Mouse (Mus musculus): ENCODE results near the gene Kif24.
A peak's percentile ranks its signal among the peaks of the same experiment; 100 is the strongest.

Gene Kif24

DNA sequence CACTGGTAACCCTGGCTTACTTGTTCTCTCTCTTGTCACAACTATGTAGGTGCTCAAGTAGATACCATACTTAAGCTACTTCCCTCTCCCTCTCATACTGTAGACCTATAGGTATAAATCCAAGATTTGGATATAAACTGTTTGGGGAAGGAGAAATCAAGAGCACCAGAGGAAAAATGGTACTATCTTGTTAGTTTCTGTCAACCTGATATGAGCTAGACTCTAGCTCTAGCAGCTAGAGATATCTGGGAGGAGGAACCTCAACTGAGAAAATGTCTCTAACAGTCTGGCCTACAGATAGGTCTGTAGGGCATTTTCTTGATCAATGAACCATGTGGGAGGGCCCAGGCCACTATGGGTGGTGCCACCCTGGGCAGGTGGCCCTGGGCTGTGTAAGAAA lies 63.5 kb downstream of the Kif24 start:
- H3K4me3 ChIP-seq (replicated peaks; ENCODE audit: low read length) = no peak overlapping the region
- TF ChIP-seq CTCF (conservative IDR thresholded peaks at IDR 0.05; ENCODE audit: low read length) = no peak
- TF ChIP-seq NANOG (IDR thresholded peaks at IDR 0.05; ENCODE audit: borderline replicate concordance, low read length) = no peak
- no peak for TF ChIP-seq POU5F1 (IDR thresholded peaks at IDR 0.05; ENCODE audit: borderline replicate concordance, low read length)
- H3K4me1 ChIP-seq (replicated peaks; ENCODE audit: low read depth, low read length) = no peaks in the 10 kb centered on the region
- H3K27me3 ChIP-seq (ENCODE audit: insufficient read depth, low read length) = no peaks in the 10 kb centered on the region
- H3K36me3 ChIP-seq (ENCODE audit: insufficient read depth, low read length) = peaks cover 63% of the 10 kb centered on the region
- H3K9me3 ChIP-seq (ENCODE audit: low read length) = no peaks in the 10 kb centered on the region

DNA sequence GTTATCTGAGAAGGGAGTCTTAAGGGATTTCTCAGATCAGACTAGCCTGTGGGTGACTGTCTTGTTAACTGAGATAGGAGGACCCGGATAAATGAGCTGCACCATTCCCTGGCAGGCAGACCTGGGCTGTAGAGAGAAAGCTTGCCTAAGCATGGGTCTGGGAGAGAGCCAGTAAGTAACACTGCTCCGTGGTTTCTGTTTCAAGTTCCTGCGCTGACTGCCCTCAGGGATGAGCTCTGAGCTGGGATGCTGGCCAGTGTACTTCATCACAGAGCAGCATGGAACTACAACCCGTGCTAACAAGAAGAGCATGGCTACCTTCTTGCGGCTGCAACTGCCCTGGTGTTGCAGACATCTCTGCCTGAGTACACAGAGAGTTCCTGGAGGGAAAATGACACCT lies 64.8 kb downstream of the Kif24 start:
- no peaks in the 10 kb centered on the region for H3K4me1 ChIP-seq (replicated peaks; ENCODE audit: low read depth, low read length)

DNA sequence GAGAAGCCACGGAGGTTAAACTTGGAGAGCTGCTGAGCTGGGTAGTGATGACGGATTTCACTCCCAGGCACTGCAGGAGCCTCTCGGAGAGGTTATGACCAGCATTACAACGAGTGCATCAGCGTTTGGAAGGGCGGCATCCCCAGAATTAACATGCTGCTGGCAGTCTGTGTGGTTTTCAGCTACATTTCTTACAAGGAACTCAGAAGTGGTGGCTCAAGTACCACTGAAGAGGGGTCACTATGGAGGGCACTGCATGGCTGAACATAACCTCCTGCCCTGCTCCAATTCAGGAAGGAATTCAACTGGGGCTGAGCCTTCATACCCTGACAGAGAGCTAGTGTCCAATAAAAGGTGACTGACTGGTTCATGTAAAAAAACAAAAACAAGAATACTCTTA lies 66.3 kb downstream of the Kif24 start:
- no peak overlapping the region for H3K4me3 ChIP-seq (replicated peaks; ENCODE audit: low read length)
- H3K4me1 ChIP-seq (replicated peaks; ENCODE audit: low read depth, low read length) = 0 out of 2 replicates have a peak, but pooled peaks cover 3% of the 10 kb centered on the region
- TF ChIP-seq NANOG (IDR thresholded peaks at IDR 0.05; ENCODE audit: borderline replicate concordance, low read length) (no peak), CTCF (conservative IDR thresholded peaks at IDR 0.05; ENCODE audit: low read length) (no peak), POU5F1 (IDR thresholded peaks at IDR 0.05; ENCODE audit: borderline replicate concordance, low read length) (no peak)
- no peaks in the 10 kb centered on the region for H3K27me3 ChIP-seq (ENCODE audit: insufficient read depth, low read length)
- H3K9me3 ChIP-seq (ENCODE audit: low read length) = no peaks in the 10 kb centered on the region
- H3K36me3 ChIP-seq (ENCODE audit: insufficient read depth, low read length) = peaks cover 81% of the 10 kb centered on the region

More for the DNA sequence above, 64.8 kb downstream of the Kif24 start:
- H3K4me3 ChIP-seq (replicated peaks; ENCODE audit: low read length) = no peak overlapping the region
- TF ChIP-seq POU5F1 (IDR thresholded peaks at IDR 0.05; ENCODE audit: borderline replicate concordance, low read length) (no peak), NANOG (IDR thresholded peaks at IDR 0.05; ENCODE audit: borderline replicate concordance, low read length) (no peak), CTCF (conservative IDR thresholded peaks at IDR 0.05; ENCODE audit: low read length) (no peak)
- no peaks in the 10 kb centered on the region for H3K27me3 ChIP-seq (ENCODE audit: insufficient read depth, low read length)
- H3K9me3 ChIP-seq (ENCODE audit: low read length) = no peaks in the 10 kb centered on the region
- H3K36me3 ChIP-seq (ENCODE audit: insufficient read depth, low read length) = peaks cover 74% of the 10 kb centered on the region

DNA sequence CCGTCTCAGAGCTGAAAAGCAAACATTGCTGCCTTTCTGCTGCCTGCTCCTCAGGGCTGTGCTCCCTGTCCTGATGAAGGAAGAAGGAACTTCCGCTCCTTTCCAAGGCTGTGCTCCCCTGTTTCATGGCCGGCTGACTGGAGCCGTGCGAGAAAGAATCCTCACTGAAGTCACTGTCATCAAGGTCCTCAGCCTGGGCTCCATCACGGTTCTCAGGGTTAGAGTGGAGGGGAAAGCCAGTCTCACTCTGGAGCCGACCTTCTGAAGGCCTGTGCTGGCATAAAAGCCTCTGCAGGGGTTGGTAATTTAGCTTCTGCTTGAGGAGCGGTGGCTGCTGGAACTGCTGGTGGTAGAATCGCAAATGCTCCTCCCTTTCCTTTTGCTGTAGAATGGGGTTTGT lies 70.0 kb downstream of the Kif24 start:
- TF ChIP-seq NANOG (IDR thresholded peaks at IDR 0.05; ENCODE audit: borderline replicate concordance, low read length) (no peak), CTCF (conservative IDR thresholded peaks at IDR 0.05; ENCODE audit: low read length) (no peak), POU5F1 (IDR thresholded peaks at IDR 0.05; ENCODE audit: borderline replicate concordance, low read length) (no peak)
- Histone ChIP-seq H3K36me3 (ENCODE audit: insufficient read depth, low read length) (peaks cover 83% of the 10 kb centered on the region), H3K27me3 (ENCODE audit: insufficient read depth, low read length) (no peaks in the 10 kb centered on the region)

DNA sequence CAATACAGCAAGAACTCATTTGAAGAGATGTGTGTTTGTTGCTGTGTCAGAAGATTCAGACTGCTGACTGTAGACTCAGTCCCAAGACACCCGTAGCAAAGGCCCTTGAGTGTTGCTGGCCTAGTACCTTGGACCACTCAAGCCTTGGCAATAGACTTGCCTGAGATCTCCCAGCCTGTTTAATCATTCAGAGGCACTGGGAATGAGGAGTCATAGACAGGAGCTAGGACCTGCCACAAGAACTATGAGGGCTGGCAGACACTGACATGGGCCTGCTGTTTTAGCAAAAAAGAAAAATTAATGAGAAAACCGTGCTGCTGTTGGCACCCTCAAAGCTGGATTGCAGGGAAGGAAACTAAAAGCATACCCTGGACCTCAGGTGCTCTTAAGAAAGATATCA lies 73.7 kb downstream of the Kif24 start:
- Histone ChIP-seq H3K27me3 (ENCODE audit: insufficient read depth, low read length) (no peaks in the 10 kb centered on the region), H3K36me3 (ENCODE audit: insufficient read depth, low read length) (peaks cover 99% of the 10 kb centered on the region), H3K4me1 (replicated peaks; ENCODE audit: low read depth, low read length) (peaks cover 14% of the 10 kb centered on the region; the same call in 1 of the 2 replicates), H3K4me3 (replicated peaks; ENCODE audit: low read length) (no peak overlapping the region), H3K9me3 (ENCODE audit: low read length) (no peaks in the 10 kb centered on the region)
- TF ChIP-seq CTCF (conservative IDR thresholded peaks at IDR 0.05; ENCODE audit: low read length) (no peak), POU5F1 (IDR thresholded peaks at IDR 0.05; ENCODE audit: borderline replicate concordance, low read length) (no peak), NANOG (IDR thresholded peaks at IDR 0.05; ENCODE audit: borderline replicate concordance, low read length) (no peak)

More for the DNA sequence above, 70.0 kb downstream of the Kif24 start:
- H3K9me3 ChIP-seq (ENCODE audit: low read length) = no peaks in the 10 kb centered on the region
- H3K4me3 ChIP-seq (replicated peaks; ENCODE audit: low read length) = no peak overlapping the region
- 0 out of 2 replicates have a peak, but pooled peaks cover 3% of the 10 kb centered on the region for H3K4me1 ChIP-seq (replicated peaks; ENCODE audit: low read depth, low read length)

DNA sequence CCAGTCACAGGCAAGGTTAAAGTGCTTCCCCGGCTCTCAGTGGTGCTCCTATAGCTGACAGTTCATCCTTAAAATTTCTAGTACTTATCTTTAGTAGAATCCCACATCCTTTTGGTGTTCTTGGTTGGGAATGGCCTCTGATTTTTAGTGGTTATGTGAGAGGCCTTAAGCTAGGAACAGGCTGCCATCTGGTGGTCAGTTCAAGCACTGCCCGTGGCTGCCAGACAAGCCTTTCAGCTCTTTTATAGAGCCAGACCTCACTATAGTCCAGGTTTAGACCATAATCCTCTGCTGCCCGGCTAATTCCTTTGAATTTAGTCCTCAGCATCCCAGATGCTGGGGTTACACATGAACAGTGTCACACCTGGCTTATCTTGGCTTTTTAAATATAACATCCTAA lies 74.6 kb downstream of the Kif24 start:
- no peak overlapping the region for H3K4me3 ChIP-seq (replicated peaks; ENCODE audit: low read length)
- TF ChIP-seq POU5F1 (IDR thresholded peaks at IDR 0.05; ENCODE audit: borderline replicate concordance, low read length) (no peak), CTCF (conservative IDR thresholded peaks at IDR 0.05; ENCODE audit: low read length) (peak; percentile 97)
- H3K36me3 ChIP-seq (ENCODE audit: insufficient read depth, low read length) = peaks cover 95% of the 10 kb centered on the region

DNA sequence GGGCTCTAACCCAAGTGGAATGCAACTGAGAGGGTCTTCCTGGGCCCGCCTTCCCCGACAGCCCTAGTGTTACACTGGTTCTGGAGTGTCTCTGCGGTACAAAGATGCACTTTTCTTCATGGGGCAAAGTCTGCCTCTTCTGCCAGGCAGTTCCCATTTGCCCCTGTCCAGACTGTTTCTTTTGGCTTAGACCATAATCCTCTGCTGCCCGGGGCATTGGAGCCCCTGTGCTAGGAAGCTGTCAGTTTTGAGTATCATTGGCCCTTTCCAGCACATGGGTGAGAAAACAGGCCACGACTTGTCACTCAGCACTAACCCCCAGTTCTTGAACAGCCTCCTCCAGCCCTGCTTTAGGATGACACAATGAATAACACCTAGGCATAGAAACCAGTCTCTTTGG lies 75.4 kb downstream of the Kif24 start:
- Histone ChIP-seq H3K9me3 (ENCODE audit: low read length) (no peaks in the 10 kb centered on the region), H3K36me3 (ENCODE audit: insufficient read depth, low read length) (peaks cover 90% of the 10 kb centered on the region), H3K4me1 (replicated peaks; ENCODE audit: low read depth, low read length) (peaks cover 10% of the 10 kb centered on the region; the same call in 1 of the 2 replicates), H3K27me3 (ENCODE audit: insufficient read depth, low read length) (no peaks in the 10 kb centered on the region), H3K4me3 (replicated peaks; ENCODE audit: low read length) (no peak overlapping the region)
- no peak for TF ChIP-seq CTCF (conservative IDR thresholded peaks at IDR 0.05; ENCODE audit: low read length)
- TF ChIP-seq POU5F1 (IDR thresholded peaks at IDR 0.05; ENCODE audit: borderline replicate concordance, low read length) = no peak
- TF ChIP-seq NANOG (IDR thresholded peaks at IDR 0.05; ENCODE audit: borderline replicate concordance, low read length) = no peak

More for the DNA sequence above, 74.6 kb downstream of the Kif24 start:
- Histone ChIP-seq H3K27me3 (ENCODE audit: insufficient read depth, low read length) (no peaks in the 10 kb centered on the region), H3K4me1 (replicated peaks; ENCODE audit: low read depth, low read length) (peaks cover 14% of the 10 kb centered on the region; the same call in 1 of the 2 replicates), H3K9me3 (ENCODE audit: low read length) (no peaks in the 10 kb centered on the region)

DNA sequence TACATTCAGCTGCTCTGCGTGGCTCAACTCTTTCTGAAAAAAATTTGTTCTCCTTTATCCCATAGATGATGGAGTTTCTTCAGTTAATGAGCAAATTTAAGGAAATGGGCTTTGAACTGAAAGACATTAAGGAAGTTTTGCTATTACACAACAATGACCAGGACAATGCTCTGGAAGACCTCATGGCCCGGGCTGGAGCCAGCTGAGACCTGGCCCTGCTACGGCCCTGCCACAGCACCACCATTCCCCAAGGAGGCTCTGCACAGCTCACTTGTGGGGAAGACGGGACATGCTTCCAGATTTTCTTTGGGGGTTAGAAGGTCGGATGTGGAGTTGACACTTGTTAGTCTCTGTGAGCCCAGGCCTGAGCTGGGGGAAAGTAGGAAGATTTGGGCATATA lies 76.1 kb downstream of the Kif24 start:
- Histone ChIP-seq H3K36me3 (ENCODE audit: insufficient read depth, low read length) (peaks cover 90% of the 10 kb centered on the region), H3K9me3 (ENCODE audit: low read length) (no peaks in the 10 kb centered on the region), H3K27me3 (ENCODE audit: insufficient read depth, low read length) (no peaks in the 10 kb centered on the region), H3K4me3 (replicated peaks; ENCODE audit: low read length) (no peak overlapping the region), H3K4me1 (replicated peaks; ENCODE audit: low read depth, low read length) (peaks cover 10% of the 10 kb centered on the region; the same call in 1 of the 2 replicates)
- no peak for TF ChIP-seq POU5F1 (IDR thresholded peaks at IDR 0.05; ENCODE audit: borderline replicate concordance, low read length)
- no peak for TF ChIP-seq CTCF (conservative IDR thresholded peaks at IDR 0.05; ENCODE audit: low read length)
- TF ChIP-seq NANOG (IDR thresholded peaks at IDR 0.05; ENCODE audit: borderline replicate concordance, low read length) = no peak
